Mouse (Mus musculus): ENCODE measurements at regions not wholly inside any gene's neighbourhood (a gene's known extent, or its start where the extent isn't known, plus 50 kb on each side); places are given as distances from the start of the nearest gene placed in this dataset.

GRCm38 (mm10) chr9:117967080-117967479 is 73.2 kb upstream of the Azi2 start:
- DNase-seq, result no peak

GRCm38 (mm10) chr9:117966326-117966989 is 73.8 kb upstream of the Azi2 start:
- no peak for DNase-seq

- no peak for DNase-seq
These were observed 77.9 kb upstream of the Azi2 start for GRCm38 (mm10) chr9:117962088-117963030.

- DNase-seq, result no peak
These were observed 80.5 kb upstream of the Azi2 start for GRCm38 (mm10) chr9:117959845-117960244.

GRCm38 (mm10) chr9:117957195-117957594 is 83.1 kb upstream of the Azi2 start:
- no peak for DNase-seq

- DNase-seq, result no peak
These were observed 83.6 kb upstream of the Azi2 start for GRCm38 (mm10) chr9:117956691-117957090.

- DNase-seq, result no peak
These were observed 112.8 kb upstream of the Azi2 start for GRCm38 (mm10) chr9:117927466-117927847.

GRCm38 (mm10) chr9:117926700-117927465 is 113.4 kb upstream of the Azi2 start:
- DNase-seq, result peak; percentile 26

GRCm38 (mm10) chr9:117922992-117923391 is 117.3 kb upstream of the Azi2 start:
- no peak for DNase-seq

- no peak for DNase-seq
These were observed 132.3 kb upstream of the Azi2 start for GRCm38 (mm10) chr9:117907895-117908424.

- no peak for DNase-seq
These were observed 135.1 kb upstream of the Azi2 start for GRCm38 (mm10) chr9:117905045-117905747.

GRCm38 (mm10) chr9:117904621-117905020 is 135.7 kb upstream of the Azi2 start:
- DNase-seq, result no peak

GRCm38 (mm10) chr9:117903025-117903424 is 137.3 kb upstream of the Azi2 start:
- DNase-seq, result peak; percentile 9

- DNase-seq, result peak; percentile 50
These were observed 137.9 kb upstream of the Azi2 start for GRCm38 (mm10) chr9:117902239-117902939.

GRCm38 (mm10) chr9:117900631-117901030 is 139.7 kb upstream of the Azi2 start:
- DNase-seq, result no peak

GRCm38 (mm10) chr9:117896517-117896916 is 143.8 kb upstream of the Azi2 start:
- DNase-seq, result no peak

GRCm38 (mm10) chr9:117892601-117893000 is 147.7 kb upstream of the Azi2 start:
- DNase-seq, result peak; percentile 5

GRCm38 (mm10) chr9:117873172-117873571 is 167.1 kb upstream of the Azi2 start:
- DNase-seq, result no peak

- no peak for DNase-seq
These were observed 167.8 kb upstream of the Azi2 start for GRCm38 (mm10) chr9:117872387-117873081.

- no peak for DNase-seq
These were observed 168.3 kb upstream of the Azi2 start for GRCm38 (mm10) chr9:117872021-117872386.

GRCm38 (mm10) chr9:117870616-117871015 is 169.7 kb upstream of the Azi2 start:
- no peak for DNase-seq
